Mouse (Mus musculus): ENCODE results near the gene Eno2. TPM values are rescaled to one million over a fixed set of nuclear protein-coding genes. Genes with fewer than 3 reads are reported as not detected.

Gene Eno2
- polyA plus RNA-seq, 1 experiment from 2014 or later = 34.6 TPM

- peak within 1 kb of the TSS; percentile 64 for H3K4me3 ChIP-seq (ENCODE audit: low read depth, low read length)
- peak; percentile 85 for ATAC-seq
- H3K27me3 ChIP-seq (replicated peaks; ENCODE audit: control insufficient read depth, insufficient read depth, low read length) = no peaks in the 10 kb centered on the region
- peak; percentile 98 for DNase-seq (ENCODE audit: low spot score)
- peaks cover 37% of the 10 kb centered on the region for H3K36me3 ChIP-seq (ENCODE audit: control insufficient read depth, insufficient read depth, low read length)
- H3K4me1 ChIP-seq (ENCODE audit: control insufficient read depth, insufficient read depth, low read length) = peaks cover 22% of the 10 kb centered on the region
- peak within 1 kb of the TSS; percentile 99 for H3K27ac ChIP-seq (ENCODE audit: low read depth, low read length)
- peak within 1 kb of the TSS; percentile 77 for H3K4me2 ChIP-seq (ENCODE audit: low read length)
- peak within 1 kb of the TSS; percentile 88 for H3K9ac ChIP-seq (ENCODE audit: low read length)
- WGBS = under 1% methylated on average over 41 of the region's 41 CpGs
- H3K9me3 ChIP-seq (replicated peaks; ENCODE audit: control insufficient read depth, low read length) = no peaks in the 10 kb centered on the region
Observed at GRCm38 (mm10) chr6:124740888-124741761, 28.3 kb downstream of the Eno2 start, which contains the start of gene Grcc10. Gene Grcc10, minus strand, starts transcription at chr6:124741374.

- DNase-seq (ENCODE audit: low spot score) (peak; percentile 77), ATAC-seq (peak; percentile 27)
- H3K9me3 ChIP-seq (replicated peaks; ENCODE audit: control insufficient read depth, low read length) = no peaks in the 10 kb centered on the region
- H3K9ac ChIP-seq (ENCODE audit: low read length) = peak overlapping the region; percentile 88
- 0% methylated on average over 29 of the region's 29 CpGs for WGBS
- H3K27me3 ChIP-seq (replicated peaks; ENCODE audit: control insufficient read depth, insufficient read depth, low read length) = no peaks in the 10 kb centered on the region
- peak overlapping the region; percentile 77 for H3K4me2 ChIP-seq (ENCODE audit: low read length)
- peak overlapping the region; percentile 99 for H3K27ac ChIP-seq (ENCODE audit: low read depth, low read length)
- peaks cover 21% of the 10 kb centered on the region for H3K4me1 ChIP-seq (ENCODE audit: control insufficient read depth, insufficient read depth, low read length)
- peak overlapping the region; percentile 64 for H3K4me3 ChIP-seq (ENCODE audit: low read depth, low read length)
- peaks cover 37% of the 10 kb centered on the region for H3K36me3 ChIP-seq (ENCODE audit: control insufficient read depth, insufficient read depth, low read length)
Observed at GRCm38 (mm10) chr6:124740211-124740887, 29.1 kb downstream of the Eno2 start.

- Histone ChIP-seq H3K27ac (ENCODE audit: low read depth, low read length) (no peak overlapping the region), H3K4me3 (ENCODE audit: low read depth, low read length) (no peak overlapping the region), H3K9ac (ENCODE audit: low read length) (peak overlapping the region; percentile 88), H3K9me3 (replicated peaks; ENCODE audit: control insufficient read depth, low read length) (no peaks in the 10 kb centered on the region), H3K27me3 (replicated peaks; ENCODE audit: control insufficient read depth, insufficient read depth, low read length) (no peaks in the 10 kb centered on the region), H3K4me2 (ENCODE audit: low read length) (peak overlapping the region; percentile 77; the same call in 1 of the 2 replicates), H3K36me3 (ENCODE audit: control insufficient read depth, insufficient read depth, low read length) (peaks cover 28% of the 10 kb centered on the region), H3K4me1 (ENCODE audit: control insufficient read depth, insufficient read depth, low read length) (peaks cover 18% of the 10 kb centered on the region)
- ATAC-seq (no peak), DNase-seq (ENCODE audit: low spot score) (no peak)
- 88% methylated on average over 10 of the region's 10 CpGs for WGBS
Observed at GRCm38 (mm10) chr6:124739231-124739796, 30.2 kb downstream of the Eno2 start.

- 31% methylated on average over 15 of the region's 15 CpGs for WGBS
- Histone ChIP-seq H3K4me1 (ENCODE audit: control insufficient read depth, insufficient read depth, low read length) (peaks cover 18% of the 10 kb centered on the region), H3K9ac (ENCODE audit: low read length) (peak within 1 kb of the TSS; percentile 88), H3K4me2 (ENCODE audit: low read length) (peak within 1 kb of the TSS; percentile 77; the same call in 1 of the 2 replicates), H3K36me3 (ENCODE audit: control insufficient read depth, insufficient read depth, low read length) (peaks cover 20% of the 10 kb centered on the region), H3K4me3 (ENCODE audit: low read depth, low read length) (no peak within 1 kb of the TSS), H3K27ac (ENCODE audit: low read depth, low read length) (no peak within 1 kb of the TSS), H3K9me3 (replicated peaks; ENCODE audit: control insufficient read depth, low read length) (no peaks in the 10 kb centered on the region), H3K27me3 (replicated peaks; ENCODE audit: control insufficient read depth, insufficient read depth, low read length) (no peaks in the 10 kb centered on the region)
- ATAC-seq = no peak
- DNase-seq (ENCODE audit: low spot score) = no peak
Observed at GRCm38 (mm10) chr6:124738511-124739023, 30.9 kb downstream of the Eno2 start, which contains the start of gene Ptpn6. Gene Ptpn6, minus strand, starts transcription at chr6:124738714.

- no peaks in the 10 kb centered on the region for H3K27me3 ChIP-seq (replicated peaks; ENCODE audit: control insufficient read depth, insufficient read depth, low read length)
- DNase-seq (ENCODE audit: low spot score) = no peak
- H3K4me1 ChIP-seq (ENCODE audit: control insufficient read depth, insufficient read depth, low read length) = peaks cover 16% of the 10 kb centered on the region
- ATAC-seq = no peak
- H3K4me2 ChIP-seq (ENCODE audit: low read length) = no peak overlapping the region
- no peaks in the 10 kb centered on the region for H3K9me3 ChIP-seq (replicated peaks; ENCODE audit: control insufficient read depth, low read length)
- 90% methylated on average over 11 of the region's 11 CpGs for WGBS
- no peak overlapping the region for H3K27ac ChIP-seq (ENCODE audit: low read depth, low read length)
- H3K4me3 ChIP-seq (ENCODE audit: low read depth, low read length) = no peak overlapping the region
- H3K36me3 ChIP-seq (ENCODE audit: control insufficient read depth, insufficient read depth, low read length) = peaks cover 6% of the 10 kb centered on the region; the same call in 1 of the 2 replicates
- no peak overlapping the region for H3K9ac ChIP-seq (ENCODE audit: low read length)
Observed at GRCm38 (mm10) chr6:124737040-124737439, 32.4 kb downstream of the Eno2 start.

- DNase-seq (ENCODE audit: low spot score) (no peak), ATAC-seq (no peak)
- WGBS = 91% methylated on average over 3 of the region's 3 CpGs
- Histone ChIP-seq H3K27me3 (replicated peaks; ENCODE audit: control insufficient read depth, insufficient read depth, low read length) (no peaks in the 10 kb centered on the region), H3K4me1 (ENCODE audit: control insufficient read depth, insufficient read depth, low read length) (peaks cover 5% of the 10 kb centered on the region), H3K9ac (ENCODE audit: low read length) (no peak overlapping the region), H3K36me3 (ENCODE audit: control insufficient read depth, insufficient read depth, low read length) (peaks cover 6% of the 10 kb centered on the region; the same call in 1 of the 2 replicates), H3K27ac (ENCODE audit: low read depth, low read length) (no peak overlapping the region), H3K4me2 (ENCODE audit: low read length) (no peak overlapping the region), H3K4me3 (ENCODE audit: low read depth, low read length) (no peak overlapping the region), H3K9me3 (replicated peaks; ENCODE audit: control insufficient read depth, low read length) (no peaks in the 10 kb centered on the region)
Observed at GRCm38 (mm10) chr6:124734417-124734816, 35.1 kb downstream of the Eno2 start.

GRCm38 (mm10) chr6:124732476-124733370 is 36.8 kb downstream of the Eno2 start:
- Histone ChIP-seq H3K4me2 (ENCODE audit: low read length) (no peak overlapping the region), H3K4me3 (ENCODE audit: low read depth, low read length) (no peak overlapping the region), H3K9me3 (replicated peaks; ENCODE audit: control insufficient read depth, low read length) (no peaks in the 10 kb centered on the region), H3K27me3 (replicated peaks; ENCODE audit: control insufficient read depth, insufficient read depth, low read length) (no peaks in the 10 kb centered on the region), H3K27ac (ENCODE audit: low read depth, low read length) (no peak overlapping the region), H3K4me1 (ENCODE audit: control insufficient read depth, insufficient read depth, low read length) (no peaks in the 10 kb centered on the region), H3K9ac (ENCODE audit: low read length) (no peak overlapping the region), H3K36me3 (ENCODE audit: control insufficient read depth, insufficient read depth, low read length) (no peaks in the 10 kb centered on the region)
- WGBS = 58% methylated on average over 19 of the region's 19 CpGs
- DNase-seq (ENCODE audit: low spot score) (no peak), ATAC-seq (no peak)

- Histone ChIP-seq H3K36me3 (ENCODE audit: control insufficient read depth, insufficient read depth, low read length) (no peaks in the 10 kb centered on the region), H3K9ac (ENCODE audit: low read length) (no peak overlapping the region), H3K27me3 (replicated peaks; ENCODE audit: control insufficient read depth, insufficient read depth, low read length) (no peaks in the 10 kb centered on the region), H3K4me2 (ENCODE audit: low read length) (no peak overlapping the region), H3K27ac (ENCODE audit: low read depth, low read length) (no peak overlapping the region), H3K4me3 (ENCODE audit: low read depth, low read length) (no peak overlapping the region), H3K4me1 (ENCODE audit: control insufficient read depth, insufficient read depth, low read length) (no peaks in the 10 kb centered on the region), H3K9me3 (replicated peaks; ENCODE audit: control insufficient read depth, low read length) (no peaks in the 10 kb centered on the region)
- no peak for DNase-seq (ENCODE audit: low spot score)
- ATAC-seq = no peak
- 90% methylated on average over 7 of the region's 7 CpGs for WGBS
Observed at GRCm38 (mm10) chr6:124731038-124731437, 38.4 kb downstream of the Eno2 start.

All from forebrain, embryonic 14.5 days (tissue).